Mouse (Mus musculus) liver, adult 2 months (tissue): ENCODE measurements around the gene Npr3.

Experiments
- CTCF ChIP-seq: fragments of 200-500 bp; IDR thresholded peaks from 2 replicates; pipeline ENCODE4 v1.5.1; 2011; ENCODE audit warnings: low read depth, low read length, control low read depth
- POLR2A ChIP-seq: fragments of 200-500 bp; IDR thresholded peaks from 2 replicates; pipeline ENCODE4 v1.6.1; 2011; ENCODE audit warnings: low read length, control low read depth; ENCODE audit not compliant: insufficient read depth; ENCODE audit errors: extremely low read depth

DNA sequence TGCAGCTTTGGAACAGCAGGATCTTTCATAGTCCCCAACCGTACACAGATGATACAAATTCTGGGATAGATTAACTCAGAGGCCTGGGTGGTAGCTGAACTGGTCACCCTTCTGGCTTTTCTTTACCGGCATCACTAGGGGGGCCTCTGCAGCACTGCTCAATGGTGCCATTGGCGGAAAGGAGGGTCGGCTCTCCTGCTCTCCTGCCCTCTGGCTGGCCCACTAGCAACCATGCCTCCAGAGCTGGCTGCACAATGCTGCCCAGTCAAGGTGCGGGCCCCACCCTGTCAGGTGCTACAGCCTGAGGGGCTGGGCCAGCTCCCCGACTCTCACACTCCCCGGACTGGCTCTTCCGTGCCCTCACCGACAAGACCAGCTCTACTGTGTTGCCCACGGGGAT lies 43.1 kb upstream of the Npr3 start:
- TF ChIP-seq CTCF (no peak), POLR2A (no peak)
